Mouse (Mus musculus) testis, adult 2 months (tissue): ENCODE data around the gene Neurog3.

ENCODE experiments used
- CTCF ChIP-seq: fragments of 200-500 bp; IDR thresholded peaks from 2 replicates; pipeline ENCODE4 v1.5.1; 2012; ENCODE audit warnings: low read depth, mild to moderate bottlenecking, inconsistent platforms, low read length, moderate library complexity; ENCODE audit not compliant: control insufficient read depth, insufficient read depth, insufficient replicate concordance
- POLR2A ChIP-seq: fragments of 200-500 bp; IDR thresholded peaks from 2 replicates; pipeline ENCODE4 v1.6.1; 2012; ENCODE audit warnings: low read depth, mild to moderate bottlenecking, inconsistent platforms, low read length, moderate library complexity; ENCODE audit not compliant: control insufficient read depth

- TF ChIP-seq CTCF (no peak), POLR2A (no peak)
These were observed 44.5 kb upstream of the Neurog3 start for GRCm38 (mm10) chr10:62088411-62088810.
